Mouse (Mus musculus): Measurements from ENCODE around the gene Crmp1. TPM values are rescaled to one million over a fixed set of nuclear protein-coding genes. Genes with fewer than 3 reads are reported as not detected.

Gene Crmp1
- polyA plus RNA-seq, 1 experiment from 2014 or later = 15.6 TPM

DNA sequence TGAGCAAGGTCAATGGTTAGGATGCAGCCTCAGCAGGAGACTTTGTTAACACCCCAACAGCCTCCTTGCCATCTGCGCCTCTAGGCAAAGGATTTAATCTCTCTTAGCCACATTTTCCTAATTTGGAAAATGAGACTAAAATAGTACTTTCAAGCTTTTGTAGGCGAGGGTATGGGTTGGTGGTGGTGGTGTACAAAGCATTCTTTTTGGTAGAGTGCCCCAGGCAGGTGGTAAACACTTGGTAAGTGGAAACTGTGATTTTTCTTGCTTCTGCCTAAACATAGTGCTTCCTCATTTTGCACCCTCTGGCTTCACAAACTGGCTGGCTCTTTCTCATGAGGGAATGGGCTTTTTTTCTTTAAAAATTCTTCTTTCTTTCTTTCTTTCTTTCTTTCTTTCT, 3.1 kb upstream of the Crmp1 start:
- DNase-seq (no peak), ATAC-seq (ENCODE audit: insufficient read depth) (no peak)
- 27% methylated on average over 2 of the region's 2 CpGs for WGBS
- H3K36me3 ChIP-seq (ENCODE audit: insufficient read depth) = no peaks in the 10 kb centered on the region
- no peak overlapping the region for H3K9ac ChIP-seq
- no peak overlapping the region for H3K27ac ChIP-seq (ENCODE audit: low read depth)
- H3K9me3 ChIP-seq (ENCODE audit: low read depth, low read length) = no peaks in the 10 kb centered on the region
- no peak for TF ChIP-seq CTCF (IDR thresholded peaks at IDR 0.05; ENCODE audit: low read depth)
- H3K4me2 ChIP-seq = no peak overlapping the region
- H3K27me3 ChIP-seq (ENCODE audit: insufficient read depth, low read length) = peaks cover 37% of the 10 kb centered on the region
- no peak overlapping the region for H3K4me3 ChIP-seq (ENCODE audit: low read depth, low read length)
- H3K4me1 ChIP-seq (ENCODE audit: insufficient read depth) = no peaks in the 10 kb centered on the region

DNA sequence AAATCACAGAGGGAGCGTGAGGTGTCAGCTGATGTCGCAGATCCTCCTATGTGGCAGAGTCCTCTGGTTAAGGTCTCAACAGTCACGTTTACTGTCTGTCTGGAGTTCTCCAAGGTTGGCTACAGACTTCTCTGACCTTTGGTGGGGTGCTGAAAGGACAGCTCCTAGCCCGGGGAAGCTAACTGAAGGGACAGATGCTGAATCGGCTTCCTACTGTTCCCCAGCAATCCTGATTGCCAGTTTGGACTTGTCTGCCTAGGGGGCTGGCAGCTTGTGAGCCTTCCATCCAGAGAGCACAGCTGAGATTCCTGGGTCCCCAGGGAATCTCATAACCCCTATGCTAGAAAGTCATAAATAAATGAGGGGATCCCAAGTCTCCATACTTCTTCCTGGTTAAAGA, 1.2 kb upstream of the Crmp1 start:
- 6% methylated on average over 5 of the region's 5 CpGs for WGBS
- H3K4me2 ChIP-seq = no peak overlapping the region
- H3K4me1 ChIP-seq (ENCODE audit: insufficient read depth) = no peaks in the 10 kb centered on the region
- no peak overlapping the region for H3K27ac ChIP-seq (ENCODE audit: low read depth)
- no peaks in the 10 kb centered on the region for H3K9me3 ChIP-seq (ENCODE audit: low read depth, low read length)
- peaks cover 56% of the 10 kb centered on the region for H3K27me3 ChIP-seq (ENCODE audit: insufficient read depth, low read length)
- DNase-seq = peak; percentile 84
- ATAC-seq (ENCODE audit: insufficient read depth) = no peak
- no peaks in the 10 kb centered on the region for H3K36me3 ChIP-seq (ENCODE audit: insufficient read depth)
- H3K4me3 ChIP-seq (ENCODE audit: low read depth, low read length) = no peak overlapping the region
- no peak overlapping the region for H3K9ac ChIP-seq
- no peak for TF ChIP-seq CTCF (IDR thresholded peaks at IDR 0.05; ENCODE audit: low read depth)

DNA sequence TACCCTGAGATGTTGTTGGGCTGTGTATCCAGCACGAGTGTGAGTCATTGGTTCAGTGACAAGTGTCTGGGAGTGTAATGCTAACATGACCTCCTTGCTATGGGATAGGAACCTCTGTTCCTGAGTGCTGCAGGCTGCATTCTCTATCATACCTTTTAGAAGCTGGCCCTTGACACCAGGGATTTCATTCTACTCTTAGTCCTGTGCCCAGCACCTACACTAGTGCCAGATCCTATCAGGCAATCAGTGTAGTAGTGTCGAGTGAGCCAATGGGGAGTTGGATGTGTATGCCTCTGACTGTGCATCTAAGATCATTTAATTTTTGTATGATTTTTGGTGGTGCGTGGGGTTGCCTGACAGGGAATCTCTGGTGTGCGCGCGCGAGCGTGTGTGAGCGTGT, 516 bp upstream of the Crmp1 start:
- H3K27me3 ChIP-seq (ENCODE audit: insufficient read depth, low read length) = peaks cover 63% of the 10 kb centered on the region
- peak overlapping the region; percentile 63; the same call in 1 of the 2 replicates for H3K4me2 ChIP-seq
- H3K4me1 ChIP-seq (ENCODE audit: insufficient read depth) = no peaks in the 10 kb centered on the region
- whole genome bisulfite sequencing = 12% methylated on average over 9 of the region's 9 CpGs
- H3K27ac ChIP-seq (ENCODE audit: low read depth) = no peak overlapping the region
- no peak for TF ChIP-seq CTCF (IDR thresholded peaks at IDR 0.05; ENCODE audit: low read depth)
- no peak overlapping the region for H3K9ac ChIP-seq
- no peaks in the 10 kb centered on the region for H3K36me3 ChIP-seq (ENCODE audit: insufficient read depth)
- H3K9me3 ChIP-seq (ENCODE audit: low read depth, low read length) = no peaks in the 10 kb centered on the region
- DNase-seq (no peak), ATAC-seq (ENCODE audit: insufficient read depth) (no peak)
- no peak overlapping the region for H3K4me3 ChIP-seq (ENCODE audit: low read depth, low read length)

DNA sequence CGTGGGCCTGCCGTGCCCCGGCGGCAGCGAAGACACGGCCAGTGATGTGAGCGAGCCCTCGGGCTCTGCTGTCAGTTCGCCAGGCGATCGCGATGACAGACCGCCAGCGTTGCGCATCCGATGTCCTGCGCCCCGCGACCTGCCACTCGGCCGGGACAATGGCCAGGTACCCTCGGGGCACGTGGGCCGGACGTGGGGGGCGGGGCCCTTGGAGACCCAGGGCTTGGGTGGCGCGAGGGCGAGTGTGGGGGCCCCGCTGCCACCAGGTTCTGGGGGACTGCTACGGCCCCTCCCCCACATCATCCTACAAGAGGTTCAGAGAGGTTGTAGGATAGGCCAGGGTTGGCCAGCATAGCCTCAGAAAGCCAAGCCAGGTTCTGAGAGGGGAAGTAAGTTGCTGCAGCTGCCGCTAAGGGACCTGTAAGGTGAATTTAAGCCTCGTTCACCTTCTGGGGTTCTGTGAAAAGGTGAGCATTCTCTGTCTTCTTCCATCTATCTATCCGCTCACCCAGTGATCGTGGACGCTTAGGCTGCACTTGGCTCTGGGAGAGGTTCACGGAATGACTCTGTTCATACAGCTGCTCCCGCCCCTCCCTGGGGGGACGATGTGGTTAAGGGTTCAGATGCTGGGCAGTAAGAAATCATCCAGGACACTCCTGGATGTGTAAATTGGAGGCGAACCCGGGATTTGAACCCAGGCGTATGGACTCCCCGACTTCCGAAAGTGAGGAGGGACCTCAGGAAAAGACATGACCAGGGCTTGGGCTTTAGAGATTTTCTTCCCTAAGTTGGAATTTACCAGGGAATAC, 824 bp downstream of the Crmp1 start:
- no peak for ATAC-seq (ENCODE audit: insufficient read depth)
- no peak for TF ChIP-seq CTCF (IDR thresholded peaks at IDR 0.05; ENCODE audit: low read depth)
- Histone ChIP-seq H3K27me3 (ENCODE audit: insufficient read depth, low read length) (peaks cover 71% of the 10 kb centered on the region), H3K36me3 (ENCODE audit: insufficient read depth) (no peaks in the 10 kb centered on the region), H3K9me3 (ENCODE audit: low read depth, low read length) (no peaks in the 10 kb centered on the region), H3K4me3 (ENCODE audit: low read depth, low read length) (peak overlapping the region; percentile 29), H3K4me1 (ENCODE audit: insufficient read depth) (no peaks in the 10 kb centered on the region), H3K4me2 (peak overlapping the region; percentile 63), H3K27ac (ENCODE audit: low read depth) (no peak overlapping the region), H3K9ac (no peak overlapping the region)
- peak; percentile 5 for DNase-seq
- 11% methylated on average over 44 of the region's 44 CpGs for WGBS

DNA sequence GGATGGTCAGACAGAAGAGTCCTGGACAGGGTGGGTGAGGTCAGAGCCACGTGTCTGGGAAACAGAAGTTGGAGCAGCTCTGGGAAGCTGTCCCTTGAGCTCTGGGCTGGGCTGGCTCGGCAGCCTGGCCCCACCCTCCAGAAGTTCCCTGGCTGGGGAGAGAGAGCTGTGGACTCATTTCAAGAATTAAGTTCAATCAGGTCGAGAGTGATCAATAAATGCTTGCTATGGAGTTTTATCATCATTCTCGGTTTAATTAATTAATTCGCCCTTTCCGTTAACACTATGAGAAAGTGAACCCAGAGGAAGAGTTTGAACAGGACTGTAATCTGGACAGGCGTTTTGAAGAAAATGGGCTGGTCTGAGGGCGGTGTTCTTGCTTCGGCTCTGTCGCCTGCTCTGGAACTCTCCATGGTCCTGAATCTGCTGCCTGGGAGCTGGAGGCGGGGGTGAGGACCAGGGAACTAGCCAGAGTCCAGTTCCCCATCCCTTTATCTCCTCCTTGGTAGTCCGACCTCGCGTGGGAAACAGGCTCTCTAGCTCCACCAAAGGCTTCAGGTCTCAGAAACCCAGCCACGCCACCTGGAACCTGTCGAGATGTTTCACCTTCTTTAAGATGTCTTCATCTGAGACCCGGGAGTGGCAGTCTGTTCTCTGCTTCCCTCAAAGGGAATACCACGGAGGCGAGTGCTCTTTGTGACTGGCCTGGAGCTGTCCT, 1.6 kb downstream of the Crmp1 start:
- peaks cover 75% of the 10 kb centered on the region for H3K27me3 ChIP-seq (ENCODE audit: insufficient read depth, low read length)
- no peaks in the 10 kb centered on the region for H3K9me3 ChIP-seq (ENCODE audit: low read depth, low read length)
- 0 out of 2 replicates have a peak, but pooled peaks have one; percentile 5 for TF ChIP-seq CTCF (IDR thresholded peaks at IDR 0.05; ENCODE audit: low read depth)
- no peak overlapping the region for H3K4me2 ChIP-seq
- ATAC-seq (ENCODE audit: insufficient read depth) (no peak; the same call in 1 of the 2 replicates), DNase-seq (peak; percentile 93)
- H3K36me3 ChIP-seq (ENCODE audit: insufficient read depth) = no peaks in the 10 kb centered on the region
- no peak overlapping the region for H3K27ac ChIP-seq (ENCODE audit: low read depth)
- H3K9ac ChIP-seq = no peak overlapping the region
- H3K4me1 ChIP-seq (ENCODE audit: insufficient read depth) = no peaks in the 10 kb centered on the region
- WGBS = 3% methylated on average over 19 of the region's 19 CpGs
- no peak overlapping the region for H3K4me3 ChIP-seq (ENCODE audit: low read depth, low read length)

DNA sequence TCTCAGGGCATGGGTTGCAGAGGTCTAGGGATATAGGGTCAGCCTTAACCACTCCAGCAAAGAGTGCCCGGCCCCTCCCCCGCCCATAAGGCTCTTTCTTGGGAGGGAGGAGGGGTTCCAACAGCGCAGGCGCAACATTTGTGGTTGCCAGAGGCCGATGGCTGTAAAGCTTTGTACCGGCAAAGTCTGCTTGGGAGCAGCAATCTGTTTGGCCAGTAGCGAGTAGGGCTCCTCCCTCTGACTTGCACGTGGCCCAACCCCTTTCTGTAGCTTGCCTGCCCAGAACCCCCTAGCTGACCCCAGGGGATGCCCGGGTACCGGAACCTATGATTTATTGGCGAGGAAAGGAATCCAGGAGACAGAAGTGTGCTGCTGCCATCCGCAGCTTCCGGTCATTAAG, 2.4 kb downstream of the Crmp1 start:
- Histone ChIP-seq H3K9me3 (ENCODE audit: low read depth, low read length) (no peaks in the 10 kb centered on the region), H3K9ac (no peak overlapping the region), H3K27me3 (ENCODE audit: insufficient read depth, low read length) (peaks cover 75% of the 10 kb centered on the region), H3K27ac (ENCODE audit: low read depth) (no peak overlapping the region), H3K4me3 (ENCODE audit: low read depth, low read length) (no peak overlapping the region), H3K4me2 (no peak overlapping the region), H3K36me3 (ENCODE audit: insufficient read depth) (no peaks in the 10 kb centered on the region), H3K4me1 (ENCODE audit: insufficient read depth) (no peaks in the 10 kb centered on the region)
- WGBS = 4% methylated on average over 13 of the region's 13 CpGs
- ATAC-seq (ENCODE audit: insufficient read depth) = no peak
- DNase-seq = peak; percentile 25
- TF ChIP-seq CTCF (IDR thresholded peaks at IDR 0.05; ENCODE audit: low read depth) = no peak

DNA sequence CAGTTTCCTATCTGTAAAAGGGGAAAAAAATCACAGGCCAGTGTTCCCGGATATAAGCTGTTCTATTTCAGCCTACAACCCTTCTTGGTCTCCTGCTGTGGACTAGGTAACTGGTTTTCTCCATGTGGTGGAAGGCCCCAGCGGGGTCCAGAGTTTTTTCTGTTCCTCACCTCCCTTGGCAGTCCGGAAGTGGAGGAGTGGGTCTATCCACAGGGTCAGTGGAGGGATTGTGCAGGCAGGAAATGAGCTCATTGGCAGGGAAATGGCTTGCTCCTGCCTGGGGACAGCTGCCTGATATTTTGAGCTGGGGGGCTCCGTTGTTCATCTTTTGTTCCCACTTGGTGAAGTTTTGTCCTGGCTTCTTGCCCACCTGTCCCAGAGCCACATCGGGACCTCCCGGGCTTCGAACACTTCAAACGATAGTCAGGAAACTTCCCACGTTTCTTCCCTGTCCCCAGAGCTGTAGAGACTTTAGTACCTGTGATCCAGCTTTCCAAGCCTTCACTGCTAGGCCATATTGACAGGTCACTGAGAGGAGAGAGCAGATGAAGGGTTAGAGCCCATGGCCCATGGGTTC, 3.0 kb downstream of the Crmp1 start:
- Histone ChIP-seq H3K27me3 (ENCODE audit: insufficient read depth, low read length) (peaks cover 75% of the 10 kb centered on the region), H3K9me3 (ENCODE audit: low read depth, low read length) (no peaks in the 10 kb centered on the region), H3K4me1 (ENCODE audit: insufficient read depth) (no peaks in the 10 kb centered on the region), H3K36me3 (ENCODE audit: insufficient read depth) (no peaks in the 10 kb centered on the region), H3K4me3 (ENCODE audit: low read depth, low read length) (0 out of 2 replicates have a peak overlapping the region, but pooled peaks have one; percentile 43), H3K27ac (ENCODE audit: low read depth) (peak overlapping the region; percentile 47; the same call in 1 of the 2 replicates), H3K9ac (no peak overlapping the region), H3K4me2 (peak overlapping the region; percentile 60)
- no peak for TF ChIP-seq CTCF (IDR thresholded peaks at IDR 0.05; ENCODE audit: low read depth)
- 37% methylated on average over 9 of the region's 9 CpGs for WGBS
- ATAC-seq (ENCODE audit: insufficient read depth) (no peak), DNase-seq (peak; percentile 44)

All from lung, embryonic 14.5 days (tissue).